Mouse (Mus musculus) CH12.LX (cell line): Measurements from ENCODE around the gene Pde4d. TPM values are rescaled to one million over a fixed set of nuclear protein-coding genes. Genes with fewer than 3 reads are reported as not detected.

Source experiments
- DNase-seq: peaks from one replicate; pipeline ENCODE4 v3.0.0-alpha.2; 2013; ENCODE audit errors: extremely low read depth
- H3K27ac ChIP-seq: 2 replicates; pipeline ENCODE4 v1.5.1; 2012; ENCODE audit warnings: low read depth, mild to moderate bottlenecking, control low read depth, moderate library complexity; ENCODE audit not compliant: insufficient read depth
- H3K27me3 ChIP-seq: replicated peaks from 2 replicates; pipeline ENCODE3; 2012; ENCODE audit warnings: inconsistent platforms
- H3K36me3 ChIP-seq, 2 experiments: replicated peaks in 1 of 2; 2 replicates each; pipeline versions ENCODE3 to v1.6.1; 2012; ENCODE audit warnings: inconsistent platforms in 1 of 2, low read length in 1 of 2, mild to moderate bottlenecking in 1 of 2, mixed read lengths in 1 of 2, moderate library complexity in 1 of 2; ENCODE audit not compliant: control insufficient read depth in 1 of 2, insufficient read depth in 1 of 2
- H3K4me1 ChIP-seq, 2 experiments: 2 replicates each; pipeline ENCODE4 v1.6.1; 2012; ENCODE audit warnings: inconsistent platforms in 1 of 2, moderate library complexity in 1 of 2; ENCODE audit not compliant: insufficient read depth in 2 of 2, control insufficient read depth in 1 of 2
- H3K4me2 ChIP-seq: 2 replicates; pipeline ENCODE4 v1.6.1; 2012; ENCODE audit warnings: low read depth, mild to moderate bottlenecking, control low read depth; ENCODE audit not compliant: poor library complexity, insufficient read depth, severe bottlenecking
- H3K4me3 ChIP-seq, 3 experiments: fragments of 150-350 bp in 1 of 3; sonication (generic) in 1 of 3; replicated peaks in 1 of 3; 2 replicates each; pipeline versions ENCODE3 to v1.5.1; 2011 to 2012; ENCODE audit warnings: low read depth in 2 of 3, low read length in 2 of 3, mild to moderate bottlenecking in 2 of 3, moderate library complexity in 2 of 3, control low read depth in 1 of 3, improper control_type of control experiment in 1 of 3, inconsistent platforms in 1 of 3, mixed read lengths in 1 of 3; ENCODE audit not compliant: poor library complexity in 1 of 3
- H3K79me2 ChIP-seq: replicated peaks from 2 replicates; pipeline ENCODE4 v1.6.1; 2012; ENCODE audit warnings: mild to moderate bottlenecking, moderate library complexity; ENCODE audit not compliant: control insufficient read depth, poor library complexity, insufficient read depth, severe bottlenecking; ENCODE audit errors: extremely low read depth
- H3K9ac ChIP-seq: 2 replicates; pipeline ENCODE4 v1.6.1; 2012; ENCODE audit warnings: low read depth, mild to moderate bottlenecking, control low read depth, moderate library complexity; ENCODE audit not compliant: insufficient read depth
- H3K9me3 ChIP-seq: replicated peaks from 2 replicates; pipeline ENCODE3; 2012; ENCODE audit warnings: low read length, inconsistent platforms, mixed read lengths
- BHLHE40 ChIP-seq: IDR thresholded peaks from 2 replicates; pipeline ENCODE4 v1.6.1; 2011; ENCODE audit warnings: mild to moderate bottlenecking, low read depth, low read length, improper control_type of control experiment
- CTCF ChIP-seq, 2 experiments: IDR thresholded peaks in 1 of 2; conservative IDR thresholded peaks in 1 of 2; 2 replicates each; pipeline ENCODE4 v1.5.1; 2011 to 2012; ENCODE audit warnings: low read depth in 2 of 2, low read length in 2 of 2, improper control_type of control experiment in 1 of 2, inconsistent platforms in 1 of 2, mild to moderate bottlenecking in 1 of 2, moderate library complexity in 1 of 2
- ETS1 ChIP-seq: conservative IDR thresholded peaks from 2 replicates; pipeline ENCODE4 v1.6.1; 2012; ENCODE audit warnings: low read depth, mild to moderate bottlenecking, inconsistent platforms, low read length, improper control_type of control experiment, moderate library complexity
- GABPA ChIP-seq: IDR thresholded peaks from 2 replicates; pipeline ENCODE4 v1.6.1; 2012; ENCODE audit warnings: low read depth, low read length, improper control_type of control experiment, inconsistent platforms; ENCODE audit not compliant: insufficient replicate concordance
- HCFC1 ChIP-seq: IDR thresholded peaks from 2 replicates; pipeline ENCODE4 v1.6.1; 2012; ENCODE audit warnings: low read depth, mild to moderate bottlenecking, inconsistent platforms, low read length, improper control_type of control experiment
- IRF4 ChIP-seq: IDR thresholded peaks from 2 replicates; pipeline ENCODE4 v1.6.1; 2014; ENCODE audit warnings: low read depth, mild to moderate bottlenecking, inconsistent platforms, low read length, improper control_type of control experiment
- JUND ChIP-seq: conservative IDR thresholded peaks from 2 replicates; pipeline ENCODE4 v1.6.1; 2011; ENCODE audit warnings: low read depth, low read length, improper control_type of control experiment
- KAT2A ChIP-seq: IDR thresholded peaks from 2 replicates; pipeline ENCODE4 v1.6.1; 2012; ENCODE audit warnings: low read length, improper control_type of control experiment, inconsistent platforms; ENCODE audit not compliant: insufficient replicate concordance
- MEF2A ChIP-seq: IDR thresholded peaks from 2 replicates; pipeline ENCODE4 v1.6.1; 2014; ENCODE audit warnings: low read depth, mild to moderate bottlenecking, inconsistent platforms, low read length, improper control_type of control experiment, borderline replicate concordance
- MXI1 ChIP-seq: IDR thresholded peaks from 2 replicates; pipeline ENCODE4 v1.6.1; 2011; ENCODE audit warnings: mild to moderate bottlenecking, low read depth, low read length, improper control_type of control experiment
- MYC ChIP-seq: IDR thresholded peaks from 2 replicates; pipeline ENCODE4 v1.6.1; 2011; ENCODE audit warnings: low read depth, mild to moderate bottlenecking, improper control_type of control experiment, low read length
- NELFE ChIP-seq: IDR thresholded peaks from 2 replicates; pipeline ENCODE4 v1.6.1; 2011; ENCODE audit warnings: low read depth, low read length, improper control_type of control experiment
- NRF1 ChIP-seq: IDR thresholded peaks from 2 replicates; pipeline ENCODE4 v1.6.1; 2014; ENCODE audit warnings: low read depth, mild to moderate bottlenecking, inconsistent platforms, low read length, improper control_type of control experiment, moderate library complexity
- PAX5 ChIP-seq: IDR thresholded peaks from 2 replicates; pipeline ENCODE4 v1.6.1; 2012; ENCODE audit warnings: low read length, inconsistent platforms, mixed read lengths
- POLR2A ChIP-seq: IDR thresholded peaks from 2 replicates; pipeline ENCODE4 v1.6.1; 2011; ENCODE audit warnings: low read depth, mild to moderate bottlenecking, improper control_type of control experiment, low read length
- RAD21 ChIP-seq: IDR thresholded peaks from 2 replicates; pipeline ENCODE4 v1.6.1; 2011; ENCODE audit warnings: low read depth, mild to moderate bottlenecking, low read length, improper control_type of control experiment, moderate library complexity
- RCOR1 ChIP-seq: conservative IDR thresholded peaks from 2 replicates; pipeline ENCODE4 v1.6.1; 2012; ENCODE audit warnings: low read depth, mild to moderate bottlenecking, inconsistent platforms, low read length, improper control_type of control experiment
- SMC3 ChIP-seq: IDR thresholded peaks from 2 replicates; pipeline ENCODE4 v1.6.1; 2011; ENCODE audit warnings: low read depth, low read length, improper control_type of control experiment
- UBTF ChIP-seq: IDR thresholded peaks from 2 replicates; pipeline ENCODE4 v1.6.1; 2012; ENCODE audit warnings: low read depth, mild to moderate bottlenecking, inconsistent platforms, low read length, improper control_type of control experiment, moderate library complexity
- ZC3H11A ChIP-seq: IDR thresholded peaks from 2 replicates; pipeline ENCODE4 v1.6.1; 2012; ENCODE audit warnings: low read depth, mild to moderate bottlenecking, inconsistent platforms, low read length, improper control_type of control experiment
- ZMIZ1 ChIP-seq: IDR thresholded peaks from 2 replicates; pipeline ENCODE4 v1.6.1; 2012; ENCODE audit warnings: low read depth, mild to moderate bottlenecking, inconsistent platforms, low read length, improper control_type of control experiment
- dilution Hi-C: fragments of 300-500 bp; cut with MboI; formaldehyde crosslinking; loops from 2 replicates; pipeline ENCODE4 v1.14.3; 2020; ENCODE audit warnings: low sequenced_read_pairs; ENCODE audit not compliant: extremely low pct_unique_long_range_greater_than_20kb, extremely low pct_ligation_motif_present
- in situ Hi-C: fragments of 300-500 bp; cut with MboI; formaldehyde crosslinking; loops from 3 replicates; pipeline ENCODE4 v1.14.3; 2019; ENCODE audit warnings: low sequenced_read_pairs, low pct_ligation_motif_present, low pct_unique_long_range_greater_than_20kb, mixed read lengths
- polyA plus RNA-seq: library from polyadenylated mRNA; unstranded; fragments of >175 nt; gene quantifications from 2 replicates; pipeline ENCODE4 v1.2.1, GENCODE M21; 2012; ENCODE audit warnings: low read depth; ENCODE audit not compliant: insufficient read length
- total RNA-seq, 2 experiments: library from RNA; depleted of rRNA; stranded (reverse); fragments of 300-350 nt in 1 of 2; fragments of >200 nt in 1 of 2; gene quantifications; 2 replicates each; pipeline ENCODE4 v1.2.3; 2012 to 2014

Pde4d gene
- total and polyA plus RNA-seq, 3 experiments: not detected

GRCm38 (mm10) chr13:109508472-109508871 is 1058.7 kb downstream of the Pde4d start:
- H3K4me3 ChIP-seq: no peak overlapping the region
- dilution Hi-C loops: no loop called here

GRCm38 (mm10) chr13:109518194-109518593 is 1068.4 kb downstream of the Pde4d start:
- Histone ChIP-seq H3K4me1 (no peaks in the 10 kb centered on the region), H3K27ac (no peak overlapping the region), H3K9ac (no peak overlapping the region), H3K36me3 (no peaks in the 10 kb centered on the region), H3K79me2 (no peaks in the 10 kb centered on the region), H3K27me3 (no peaks in the 10 kb centered on the region), H3K4me3 (no peak overlapping the region), H3K4me2 (no peak overlapping the region), H3K9me3 (peaks cover 30% of the 10 kb centered on the region)
- dilution Hi-C loops: no loop called here
- in situ Hi-C loops: no loop called here
- TF ChIP-seq IRF4 (no peak), SMC3 (no peak), BHLHE40 (no peak), JUND (no peak), ETS1 (no peak), KAT2A (no peak), NRF1 (no peak), MYC (no peak), RCOR1 (no peak), ZC3H11A (no peak), ZMIZ1 (no peak)
- DNase-seq: no peak

More at GRCm38 (mm10) chr13:109508472-109508871, 1058.7 kb downstream of the Pde4d start:
- Histone ChIP-seq H3K4me2 (no peak overlapping the region), H3K79me2 (no peaks in the 10 kb centered on the region), H3K9me3 (peaks cover 45% of the 10 kb centered on the region), H3K27ac (no peak overlapping the region), H3K27me3 (no peaks in the 10 kb centered on the region), H3K36me3 (no peaks in the 10 kb centered on the region), H3K4me1 (no peaks in the 10 kb centered on the region), H3K9ac (no peak overlapping the region)
- in situ Hi-C loops: no loop called here
- TF ChIP-seq RCOR1 (no peak), HCFC1 (no peak), IRF4 (no peak), MEF2A (no peak), UBTF (no peak), NELFE (no peak), GABPA (no peak), POLR2A (no peak), SMC3 (no peak), PAX5 (no peak), CTCF (conservative IDR thresholded peaks at IDR 0.05 in 1 of 2, IDR thresholded peaks at IDR 0.05 in 1 of 2; ENCODE audit: low read depth in 2 of 2, low read length in 2 of 2) (no peak), MXI1 (no peak), BHLHE40 (no peak), RAD21 (no peak)
- DNase-seq: no peak
